Mouse (Mus musculus) spleen, adult 12 weeks (tissue): ENCODE data around the gene Trim56.

Source experiments
- DNase-seq: peaks from one replicate; pipeline ENCODE4 v3.0.0; 2022; ENCODE audit warnings: low spot score

Gene Trim56

GRCm38 (mm10) chr5:137108111-137108510, 7.9 kb downstream of the Trim56 start:
- DNase-seq = no peak

DNA sequence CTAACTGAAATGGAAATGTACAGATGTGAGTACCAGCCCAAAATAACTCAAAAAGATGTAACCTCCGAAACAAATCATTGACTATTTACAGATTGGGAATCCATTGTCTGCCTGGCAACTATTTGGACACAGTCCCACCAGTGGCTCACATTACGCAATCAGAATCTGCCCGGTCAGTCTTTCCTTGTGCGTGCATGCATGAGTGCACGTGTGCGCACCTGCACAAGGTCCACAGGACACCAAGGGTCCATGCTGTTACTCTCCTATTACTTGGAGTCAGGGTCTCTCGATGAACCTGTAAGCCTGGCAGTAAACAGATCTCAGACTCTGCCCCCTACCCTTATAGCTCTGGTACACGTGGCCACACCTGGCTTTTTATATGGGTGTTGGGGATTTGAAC, 8.3 kb downstream of the Trim56 start:
- no peak for DNase-seq

GRCm38 (mm10) chr5:137107024-137107423, 9.0 kb downstream of the Trim56 start:
- peak; percentile 72 for DNase-seq

DNA sequence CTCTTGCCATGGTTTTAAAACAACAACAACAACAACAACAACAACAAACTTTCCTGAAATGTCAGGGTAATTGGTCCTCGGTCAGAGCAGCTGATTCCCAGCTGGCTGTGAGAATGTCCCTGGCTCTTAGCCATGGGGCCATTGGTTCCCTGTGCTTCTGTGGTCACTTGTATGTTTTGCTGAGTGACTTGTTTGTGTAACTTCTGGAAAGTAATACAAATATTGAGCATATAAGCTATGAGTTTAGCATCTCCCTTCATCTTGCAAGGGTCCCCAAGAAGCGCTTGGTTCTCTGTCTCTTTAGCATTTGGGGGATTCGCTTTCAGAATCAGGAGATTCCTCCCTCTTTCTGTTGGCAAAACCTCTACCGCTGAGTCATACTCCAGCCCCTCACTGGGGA, 9.6 kb downstream of the Trim56 start:
- DNase-seq = no peak

DNA sequence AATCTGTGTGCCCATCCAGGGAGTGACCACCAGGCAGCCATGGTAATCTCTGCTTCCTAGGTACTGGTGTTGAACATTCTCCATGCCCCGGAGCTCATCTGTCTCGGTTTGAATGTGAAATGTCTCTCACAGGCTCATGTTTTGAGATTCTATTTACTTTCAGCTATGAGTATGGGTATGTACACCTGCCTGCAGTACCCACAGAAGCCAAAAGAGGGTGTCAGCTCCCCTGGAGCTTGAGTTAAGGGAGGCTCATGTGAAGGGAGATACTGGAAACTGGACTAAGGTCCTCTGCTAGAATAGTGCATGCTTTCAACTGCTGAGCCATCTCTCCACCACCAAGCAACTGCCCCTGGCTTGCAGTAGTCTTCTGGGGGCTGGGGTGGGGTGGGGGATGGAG, 12.0 kb downstream of the Trim56 start:
- DNase-seq = peak; percentile 30

- DNase-seq = peak; percentile 79
Observed at GRCm38 (mm10) chr5:137102575-137103522, 13.2 kb downstream of the Trim56 start.

GRCm38 (mm10) chr5:137102078-137102477, 13.9 kb downstream of the Trim56 start:
- no peak for DNase-seq

DNA sequence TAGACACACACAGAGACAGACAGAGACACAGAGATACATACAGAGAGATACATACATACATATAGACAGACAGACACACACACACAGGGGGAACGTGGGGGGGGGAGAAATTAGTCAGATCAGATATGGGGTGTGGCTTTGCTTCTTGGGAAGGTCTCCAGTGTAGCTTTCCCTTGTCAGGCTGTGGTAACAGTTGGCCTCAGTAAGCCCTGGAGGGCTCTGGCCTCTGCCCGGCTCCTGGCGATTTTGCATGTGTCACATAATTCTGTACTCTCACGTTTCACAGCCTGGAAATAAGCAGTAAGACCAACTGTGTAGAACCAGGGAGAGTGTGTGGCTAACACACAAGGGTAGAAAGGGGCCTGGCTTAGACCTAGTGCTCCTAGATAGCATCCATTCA, 15.3 kb downstream of the Trim56 start:
- no peak for DNase-seq

DNA sequence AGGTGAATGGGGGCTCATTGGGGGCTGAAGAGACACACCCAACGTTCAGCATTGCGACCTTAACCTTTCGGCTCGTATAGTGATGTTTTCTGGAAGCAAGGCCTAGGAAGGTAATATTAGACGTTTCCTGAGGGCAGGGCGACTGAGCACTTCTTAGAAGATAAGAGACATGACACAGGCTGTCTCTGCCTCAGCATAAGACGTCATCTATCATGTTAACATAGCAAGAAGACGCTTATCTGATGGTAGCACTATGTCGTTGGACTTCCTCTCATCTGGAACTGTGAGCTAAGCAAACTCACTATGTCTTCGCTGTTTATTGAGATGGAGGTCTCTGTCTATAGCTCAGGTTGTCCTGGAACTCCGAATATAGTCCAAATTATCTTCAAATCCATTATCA, 17.6 kb downstream of the Trim56 start:
- no peak for DNase-seq

- no peak for DNase-seq
Observed at GRCm38 (mm10) chr5:137096037-137096436, 20.0 kb downstream of the Trim56 start.

GRCm38 (mm10) chr5:137095135-137095534, 20.9 kb downstream of the Trim56 start:
- no peak for DNase-seq

GRCm38 (mm10) chr5:137093720-137094119, 22.3 kb downstream of the Trim56 start:
- no peak for DNase-seq

GRCm38 (mm10) chr5:137091560-137091959, 24.4 kb downstream of the Trim56 start:
- no peak for DNase-seq

- no peak for DNase-seq
Observed at GRCm38 (mm10) chr5:137090870-137091269, 25.1 kb downstream of the Trim56 start.

GRCm38 (mm10) chr5:137087410-137087809, 28.6 kb downstream of the Trim56 start:
- DNase-seq = no peak

- no peak for DNase-seq
Observed at GRCm38 (mm10) chr5:137085731-137086130, 30.3 kb downstream of the Trim56 start.

DNA sequence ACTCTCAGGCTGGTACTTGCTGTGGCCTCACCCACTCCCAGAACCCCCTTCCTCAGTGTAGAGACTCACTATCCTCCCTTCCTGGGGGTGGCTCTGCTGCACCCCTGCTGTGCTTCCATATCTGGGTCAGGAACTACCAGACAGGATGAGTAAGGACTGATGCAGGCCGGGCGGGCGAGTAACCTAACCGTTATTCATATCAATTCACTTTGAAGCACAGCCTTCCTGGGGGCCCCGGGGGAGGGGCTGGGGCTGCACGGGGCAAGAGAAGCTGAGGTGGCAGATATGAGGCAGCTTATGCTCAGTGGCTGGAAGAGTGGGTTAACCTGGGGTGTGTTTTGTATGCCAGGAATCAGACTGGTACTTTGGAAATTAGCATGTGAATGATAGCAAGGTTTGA, 31.0 kb downstream of the Trim56 start:
- no peak for DNase-seq

- no peak for DNase-seq
Observed at GRCm38 (mm10) chr5:137083051-137083450, 33.0 kb downstream of the Trim56 start.

- DNase-seq = no peak
Observed at GRCm38 (mm10) chr5:137079849-137080248, 36.2 kb downstream of the Trim56 start.

DNA sequence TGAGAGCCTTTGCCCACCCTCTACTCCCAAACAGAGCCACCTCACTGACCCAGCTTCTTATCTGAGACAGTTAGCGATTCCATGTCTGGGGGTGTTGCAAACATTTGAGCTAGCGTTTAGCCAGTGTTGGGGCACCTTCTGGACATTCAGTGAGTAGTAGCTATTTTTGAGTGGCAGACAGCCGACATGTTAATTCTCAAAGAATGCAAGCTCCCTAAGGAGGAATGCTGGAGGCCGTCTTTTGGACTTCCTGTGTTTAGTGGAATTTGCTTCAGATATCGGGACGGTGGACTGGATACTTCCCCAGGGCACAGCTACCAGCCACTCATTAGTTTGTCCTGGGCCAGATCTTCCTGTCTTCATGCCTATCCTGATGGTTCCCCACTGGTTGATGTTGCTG, 37.4 kb downstream of the Trim56 start:
- DNase-seq = no peak

DNA sequence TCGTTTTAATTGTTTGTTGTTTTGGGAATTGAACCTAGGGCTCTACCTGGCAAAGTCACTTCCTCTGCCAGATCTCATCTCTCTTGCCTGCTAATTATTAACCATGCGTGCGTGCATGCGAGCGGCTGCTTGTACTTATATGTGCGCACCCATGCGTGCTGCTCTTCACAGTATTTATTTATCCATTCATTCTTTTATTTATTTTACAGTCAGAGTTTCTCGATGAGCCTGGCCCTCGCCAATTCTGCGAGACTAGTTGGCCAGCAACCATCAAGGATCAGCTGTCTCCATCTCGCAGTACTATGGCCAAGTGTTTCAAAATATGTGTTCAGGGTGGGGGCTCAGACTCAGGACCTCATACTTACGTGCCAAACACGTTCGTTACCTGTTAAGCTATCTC, 38.0 kb downstream of the Trim56 start:
- no peak for DNase-seq

GRCm38 (mm10) chr5:137077187-137077586, 38.8 kb downstream of the Trim56 start:
- DNase-seq = no peak

DNA sequence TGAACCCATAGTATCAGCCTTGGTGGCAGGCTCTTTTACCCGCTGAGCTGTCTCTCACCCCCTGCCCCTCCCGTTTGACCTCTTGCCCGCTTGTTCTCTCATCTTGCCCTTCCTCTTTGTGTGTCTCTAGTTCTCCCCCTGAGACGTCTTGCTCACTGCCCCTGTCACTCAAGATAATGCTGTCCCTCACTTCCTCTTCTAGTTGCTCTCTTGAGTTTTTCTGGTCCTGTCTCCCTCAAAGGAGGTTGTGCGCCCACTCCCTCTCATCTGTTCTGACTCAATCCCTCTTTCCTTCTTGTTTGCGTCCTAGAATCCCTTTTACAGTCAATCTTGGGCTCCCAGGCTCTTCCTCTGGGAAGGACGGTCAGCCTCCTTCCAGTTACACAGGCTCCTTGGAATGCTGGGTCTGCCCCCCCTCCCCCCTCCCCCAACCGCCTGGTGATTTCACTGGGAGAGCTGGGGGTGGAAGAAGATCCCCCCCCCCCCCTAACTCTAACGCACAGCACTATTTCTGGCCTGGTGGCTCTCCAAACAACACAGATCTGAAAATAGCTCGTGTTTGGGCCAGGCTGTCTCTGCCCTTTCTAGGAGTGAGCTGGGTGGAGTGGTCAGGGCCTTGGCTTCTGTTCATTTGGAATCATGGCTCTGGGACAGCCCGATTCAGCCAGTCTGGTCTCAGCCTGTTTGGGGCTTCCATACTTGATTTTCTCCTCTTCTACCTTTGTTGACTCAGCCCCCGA, 39.6 kb downstream of the Trim56 start:
- DNase-seq = no peak
